Comparison of ENCODE assay signal across 10 mouse cellular contexts in the genomic region with DNA sequence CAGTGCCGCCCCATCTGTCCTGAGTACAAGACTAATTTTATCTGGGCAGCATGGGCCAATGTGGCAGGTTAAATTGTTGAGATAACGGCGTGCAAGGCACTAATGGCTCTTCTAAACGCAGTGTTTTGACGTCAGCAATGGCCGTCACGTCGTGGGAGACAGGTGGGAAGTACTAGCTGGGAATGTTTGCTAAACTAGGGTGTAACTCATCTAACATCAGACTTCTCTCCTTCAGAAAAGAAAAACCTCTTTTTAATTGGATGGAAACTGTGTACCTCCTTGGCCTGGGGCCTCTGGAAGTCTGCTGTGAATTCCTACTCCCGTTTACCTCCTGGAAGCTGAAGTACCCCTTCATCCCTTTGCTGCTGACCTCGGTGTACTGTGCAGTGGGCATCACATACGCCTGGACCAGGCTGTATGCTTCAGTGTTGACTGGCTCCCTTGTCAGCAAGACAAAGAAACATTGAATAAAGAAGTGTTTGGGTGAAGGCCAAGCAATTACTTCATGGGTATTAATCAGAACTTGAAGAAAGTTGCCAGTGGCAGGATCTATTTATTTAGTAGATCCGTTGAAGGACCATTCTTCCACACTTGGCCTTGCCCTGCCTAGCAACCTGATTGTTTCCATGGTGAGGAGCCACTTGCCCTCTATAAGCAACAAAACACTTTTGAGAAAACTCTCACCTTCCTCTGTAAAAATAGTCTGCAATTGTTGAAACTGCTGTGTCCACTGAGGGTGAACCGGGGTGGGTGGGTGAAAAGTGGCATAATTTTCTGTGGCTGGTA. TPM values are rescaled to one million over a fixed set of nuclear protein-coding genes. Genes with fewer than 3 reads are reported as not detected.
A peak's percentile ranks its signal among the peaks of the same experiment; 100 is the strongest.
DNase-seq lines count a peak whose midpoint lies in the region; ATAC-seq and TF ChIP-seq lines count a peak whose summit lies in the region.
"Had no signal": no experiment of that assay in that cellular context is flagged by ENCODE, and none has a peak within 500 bp of the region (broad histone marks: within the 10 kb centered on the region; RNA-seq: fewer than 3 reads in every experiment).

No protein-coding gene starts in this region.

- no peaks in the 10 kb centered on the region for H3K4me1 ChIP-seq in hindbrain, embryonic 11.5 days (replicated peaks; ENCODE audit: control insufficient read depth, insufficient read depth, low read length)
- H3K4me1 ChIP-seq in hindbrain, embryonic 10.5 days (replicated peaks), result no peaks in the 10 kb centered on the region
- H3K4me1 ChIP-seq in forebrain, embryonic 12.5 days, result no peaks in the 10 kb centered on the region
- H3K4me1 ChIP-seq in hindbrain, postnatal 0 days (ENCODE audit: insufficient read depth, low read length), result no peaks in the 10 kb centered on the region
- no peaks in the 10 kb centered on the region for H3K4me1 ChIP-seq in neural tube, embryonic 12.5 days

- 79% methylated on average over 13 of the region's 13 CpGs for WGBS in hindbrain, embryonic 11.5 days
- 91% methylated on average over 13 of the region's 13 CpGs for WGBS in hindbrain, embryonic 10.5 days
- WGBS in forebrain, embryonic 12.5 days, result 49% methylated on average over 13 of the region's 13 CpGs
- 39% methylated on average over 13 of the region's 13 CpGs for WGBS in hindbrain, postnatal 0 days
- 55% methylated on average over 13 of the region's 13 CpGs for WGBS in neural tube, embryonic 12.5 days

- no peaks in the 10 kb centered on the region for H3K9me3 ChIP-seq in hindbrain, embryonic 11.5 days (ENCODE audit: control insufficient read depth, low read length)
- no peaks in the 10 kb centered on the region for H3K9me3 ChIP-seq in hindbrain, embryonic 10.5 days
- no peaks in the 10 kb centered on the region for H3K9me3 ChIP-seq in forebrain, embryonic 12.5 days
- H3K9me3 ChIP-seq in hindbrain, postnatal 0 days (ENCODE audit: low read length), result no peaks in the 10 kb centered on the region
- H3K9me3 ChIP-seq in neural tube, embryonic 12.5 days, result no peaks in the 10 kb centered on the region

- DNase-seq in hindbrain, embryonic 11.5 days (ENCODE audit: low spot score), result peak; percentile 16
- DNase-seq in hindbrain, embryonic 10.5 days (ENCODE audit: low spot score), result no peak
- DNase-seq in hindbrain, postnatal 0 days (ENCODE audit: low spot score), result peak; percentile 63
- no peak for DNase-seq in spleen, postnatal 14 days (ENCODE audit: low spot score in 2 of 2)
- DNase-seq in natural killer cell, adult 2 months (ENCODE audit: low spot score in 2 of 2), result no peak
- no peak for DNase-seq in left cerebral cortex, postnatal 4 days
- DNase-seq: embryo, embryonic 11 days; gastrocnemius, postnatal 25 days had no signal

- no peak overlapping the region for H3K4me2 ChIP-seq in hindbrain, embryonic 11.5 days (replicated peaks; ENCODE audit: low read depth, low read length)
- H3K4me2 ChIP-seq in forebrain, embryonic 12.5 days, result no peak overlapping the region
- H3K4me2 ChIP-seq in hindbrain, postnatal 0 days (ENCODE audit: low read depth, low read length), result no peak overlapping the region
- no peak overlapping the region for H3K4me2 ChIP-seq in neural tube, embryonic 12.5 days (replicated peaks)

- no peak overlapping the region for H3K4me3 ChIP-seq in hindbrain, embryonic 11.5 days (ENCODE audit: low read depth, low read length)
- no peak overlapping the region for H3K4me3 ChIP-seq in hindbrain, embryonic 10.5 days
- no peak overlapping the region for H3K4me3 ChIP-seq in forebrain, embryonic 12.5 days (replicated peaks)
- H3K4me3 ChIP-seq in hindbrain, postnatal 0 days (ENCODE audit: low read length), result no peak overlapping the region
- no peak overlapping the region for H3K4me3 ChIP-seq in neural tube, embryonic 12.5 days

- intact Hi-C loops in left cerebral cortex, postnatal 4 days (cut with DNase I), result no loop called here

- no peak overlapping the region for H3K27ac ChIP-seq in hindbrain, embryonic 11.5 days (ENCODE audit: low read depth, low read length)
- no peak overlapping the region for H3K27ac ChIP-seq in hindbrain, embryonic 10.5 days
- H3K27ac ChIP-seq in forebrain, embryonic 12.5 days, result peak overlapping the region; percentile 81
- peak overlapping the region; percentile 12; the same call in 1 of the 2 replicates for H3K27ac ChIP-seq in hindbrain, postnatal 0 days
- H3K27ac ChIP-seq in neural tube, embryonic 12.5 days, result no peak overlapping the region

- TF ChIP-seq CTCF in hindbrain, postnatal 0 days (IDR thresholded peaks at IDR 0.05; ENCODE audit: low read depth), result no peak

- H3K27me3 ChIP-seq in hindbrain, embryonic 11.5 days (ENCODE audit: control insufficient read depth, insufficient read depth, low read length), result no peaks in the 10 kb centered on the region
- H3K27me3 ChIP-seq in hindbrain, embryonic 10.5 days (ENCODE audit: insufficient read depth, poor library complexity, severe bottlenecking), result no peaks in the 10 kb centered on the region
- H3K27me3 ChIP-seq in forebrain, embryonic 12.5 days, result no peaks in the 10 kb centered on the region
- no peaks in the 10 kb centered on the region for H3K27me3 ChIP-seq in hindbrain, postnatal 0 days (ENCODE audit: insufficient read depth, low read length)
- H3K27me3 ChIP-seq in neural tube, embryonic 12.5 days (replicated peaks), result no peaks in the 10 kb centered on the region

- peak; percentile 85 for ATAC-seq in hindbrain, embryonic 11.5 days (ENCODE audit: low FRiP score)
- ATAC-seq in forebrain, embryonic 12.5 days (ENCODE audit: low FRiP score), result peak; percentile 95
- peak; percentile 69 for ATAC-seq in hindbrain, postnatal 0 days
- ATAC-seq in neural tube, embryonic 12.5 days (ENCODE audit: low FRiP score, low read depth), result peak; percentile 94

- H3K9ac ChIP-seq in hindbrain, embryonic 11.5 days (ENCODE audit: low read depth, low read length), result no peak overlapping the region
- no peak overlapping the region for H3K9ac ChIP-seq in forebrain, embryonic 12.5 days
- no peak overlapping the region for H3K9ac ChIP-seq in hindbrain, postnatal 0 days (replicated peaks; ENCODE audit: low read length)
- H3K9ac ChIP-seq in neural tube, embryonic 12.5 days, result no peak overlapping the region

- no peaks in the 10 kb centered on the region; the same call in 1 of the 2 replicates for H3K36me3 ChIP-seq in hindbrain, embryonic 11.5 days (ENCODE audit: control insufficient read depth, insufficient read depth, low read length)
- H3K36me3 ChIP-seq in hindbrain, embryonic 10.5 days, result peaks cover 75% of the 10 kb centered on the region
- peaks cover 53% of the 10 kb centered on the region for H3K36me3 ChIP-seq in forebrain, embryonic 12.5 days (replicated peaks)
- H3K36me3 ChIP-seq in hindbrain, postnatal 0 days (ENCODE audit: insufficient read depth, low read length), result peaks cover 5% of the 10 kb centered on the region
- peaks cover 42% of the 10 kb centered on the region for H3K36me3 ChIP-seq in neural tube, embryonic 12.5 days

RNA-seq across cellular contexts. Expression of gene Ndufc2, which starts 8.3 kb away (rescaled TPM):
- 344 and 352 TPM in 2 replicates for polyA plus RNA-seq in hindbrain, embryonic 11.5 days (2014; fragmentation: Nextera tagmentation; extraction: Ambion mirVana)
- 322 and 341 TPM in 2 replicates for polyA plus RNA-seq in hindbrain, embryonic 10.5 days (2016; fragmentation: Nextera tagmentation; extraction: Ambion mirVana)
- 392 and 393 TPM in 2 replicates for polyA plus RNA-seq in forebrain, embryonic 12.5 days (2016; fragmentation: Nextera tagmentation; extraction: Ambion mirVana)
- total RNA-seq in hindbrain, postnatal 0 days (2014; rRNA removed), result 340 and 423 TPM in 2 replicates
- polyA plus RNA-seq in hindbrain, postnatal 0 days (2015; fragmentation: Nextera tagmentation; extraction: Ambion mirVana), result 697 and 742 TPM in 2 replicates
- 399 and 400 TPM in 2 replicates for polyA plus RNA-seq in neural tube, embryonic 12.5 days (2016; fragmentation: Nextera tagmentation; extraction: Ambion mirVana)
- total RNA-seq in left cerebral cortex, postnatal 4 days (2021), result 100 to 1,000 TPM; 249 to 255 TPM

RNA-seq across cellular contexts. Expression of gene Alg8, which starts 20.1 kb away (rescaled TPM):
- polyA plus RNA-seq in hindbrain, embryonic 11.5 days (2014; fragmentation: Nextera tagmentation; extraction: Ambion mirVana), result 31.9 and 33.3 TPM in 2 replicates
- 42.1 and 52.9 TPM in 2 replicates for polyA plus RNA-seq in hindbrain, embryonic 10.5 days (2016; fragmentation: Nextera tagmentation; extraction: Ambion mirVana)
- polyA plus RNA-seq in forebrain, embryonic 12.5 days (2016; fragmentation: Nextera tagmentation; extraction: Ambion mirVana), result 35.4 and 36.4 TPM in 2 replicates
- total RNA-seq in hindbrain, postnatal 0 days (2014; rRNA removed), result 5.2 and 6.0 TPM in 2 replicates
- polyA plus RNA-seq in hindbrain, postnatal 0 days (2015; fragmentation: Nextera tagmentation; extraction: Ambion mirVana), result 11.4 and 11.8 TPM in 2 replicates
- 25.1 and 27.1 TPM in 2 replicates for polyA plus RNA-seq in neural tube, embryonic 12.5 days (2016; fragmentation: Nextera tagmentation; extraction: Ambion mirVana)
- total RNA-seq in left cerebral cortex, postnatal 4 days (2021), result 10 to 100 TPM in 1 of 2 experiments, 1 to 10 TPM in 1; 9.4 to 12.4 TPM

RNA-seq across cellular contexts. Expression of gene Thrsp, which starts 26.0 kb away (rescaled TPM):
- polyA plus RNA-seq in hindbrain, embryonic 11.5 days (2014; fragmentation: Nextera tagmentation; extraction: Ambion mirVana), result 0.17 and 0.35 TPM in 2 replicates
- polyA plus RNA-seq in hindbrain, embryonic 10.5 days (2016; fragmentation: Nextera tagmentation; extraction: Ambion mirVana), result 0.37 and 0.43 TPM in 2 replicates
- polyA plus RNA-seq in forebrain, embryonic 12.5 days (2016; fragmentation: Nextera tagmentation; extraction: Ambion mirVana), result 0.34 and 0.50 TPM in 2 replicates
- 5.2 and 6.4 TPM in 2 replicates for total RNA-seq in hindbrain, postnatal 0 days (2014; rRNA removed)
- polyA plus RNA-seq in hindbrain, postnatal 0 days (2015; fragmentation: Nextera tagmentation; extraction: Ambion mirVana), result 6.3 and 7.7 TPM in 2 replicates
- polyA plus RNA-seq in neural tube, embryonic 12.5 days (2016; fragmentation: Nextera tagmentation; extraction: Ambion mirVana), result 0.48 and 0.68 TPM in 2 replicates
- total RNA-seq in left cerebral cortex, postnatal 4 days (2021), result 1 to 10 TPM; 2.4 to 2.6 TPM

RNA-seq across cellular contexts. Expression of gene Kctd21, which starts 59.4 kb away (rescaled TPM):
- polyA plus RNA-seq in hindbrain, embryonic 11.5 days (2014; fragmentation: Nextera tagmentation; extraction: Ambion mirVana), result 6.1 and 6.8 TPM in 2 replicates
- 4.5 and 4.8 TPM in 2 replicates for polyA plus RNA-seq in hindbrain, embryonic 10.5 days (2016; fragmentation: Nextera tagmentation; extraction: Ambion mirVana)
- polyA plus RNA-seq in forebrain, embryonic 12.5 days (2016; fragmentation: Nextera tagmentation; extraction: Ambion mirVana), result 4.3 and 5.2 TPM in 2 replicates
- total RNA-seq in hindbrain, postnatal 0 days (2014; rRNA removed), result 5.2 and 8.4 TPM in 2 replicates
- 3.2 and 3.4 TPM in 2 replicates for polyA plus RNA-seq in hindbrain, postnatal 0 days (2015; fragmentation: Nextera tagmentation; extraction: Ambion mirVana)
- polyA plus RNA-seq in neural tube, embryonic 12.5 days (2016; fragmentation: Nextera tagmentation; extraction: Ambion mirVana), result 6.8 and 7.0 TPM in 2 replicates
- 1 to 10 TPM; 5.0 to 5.8 TPM for total RNA-seq in left cerebral cortex, postnatal 4 days (2021)

RNA-seq across cellular contexts. Expression of gene Kctd14, which starts 59.6 kb away (rescaled TPM):
- polyA plus RNA-seq in hindbrain, embryonic 11.5 days (2014; fragmentation: Nextera tagmentation; extraction: Ambion mirVana), result 0.46 and 0.85 TPM in 2 replicates
- polyA plus RNA-seq in hindbrain, embryonic 10.5 days (2016; fragmentation: Nextera tagmentation; extraction: Ambion mirVana), result 0.20 and 0.37 TPM in 2 replicates
- 1.3 and 2.0 TPM in 2 replicates for polyA plus RNA-seq in forebrain, embryonic 12.5 days (2016; fragmentation: Nextera tagmentation; extraction: Ambion mirVana)
- 0.68 and 1.5 TPM in 2 replicates for total RNA-seq in hindbrain, postnatal 0 days (2014; rRNA removed)
- polyA plus RNA-seq in hindbrain, postnatal 0 days (2015; fragmentation: Nextera tagmentation; extraction: Ambion mirVana), result 2.6 and 3.1 TPM in 2 replicates
- 2.0 TPM in 2 replicates for polyA plus RNA-seq in neural tube, embryonic 12.5 days (2016; fragmentation: Nextera tagmentation; extraction: Ambion mirVana)
- 1 to 10 TPM in 1 of 2 experiments, under 1 TPM in 1; 0.93 to 1.1 TPM for total RNA-seq in left cerebral cortex, postnatal 4 days (2021)

Comparison
In these comparisons a context has a peak if more than half of its experiments do, and no peak if none do; other contexts are left out.
1. DNase-seq: peak in hindbrain, embryonic 11.5 days (single experiment) and hindbrain, postnatal 0 days (single experiment); none in hindbrain, embryonic 10.5 days (single experiment), spleen, postnatal 14 days (0 of 2), natural killer cell, adult 2 months (0 of 2) and left cerebral cortex, postnatal 4 days (single experiment).
2. H3K27ac ChIP-seq: peak in forebrain, embryonic 12.5 days (single experiment) and hindbrain, postnatal 0 days (single experiment); none in hindbrain, embryonic 11.5 days (single experiment), hindbrain, embryonic 10.5 days (single experiment) and neural tube, embryonic 12.5 days (single experiment).
3. Peak in every context shown above with its lines, with median percentiles within 50 percentile points of each other: ATAC-seq.